Mouse (Mus musculus): ENCODE data around the gene Lrit3. TPM values are rescaled to one million over a fixed set of nuclear protein-coding genes. Genes with fewer than 3 reads are reported as not detected.

Gene Lrit3
- not detected for polyA plus RNA-seq (2014; fragmentation: Illumina TruSeq; extraction: RNeasy Lipid Tissue Mini Kit (QIAGEN cat#74804); ENCODE audit: low read depth, low replicate concordance)

DNA sequence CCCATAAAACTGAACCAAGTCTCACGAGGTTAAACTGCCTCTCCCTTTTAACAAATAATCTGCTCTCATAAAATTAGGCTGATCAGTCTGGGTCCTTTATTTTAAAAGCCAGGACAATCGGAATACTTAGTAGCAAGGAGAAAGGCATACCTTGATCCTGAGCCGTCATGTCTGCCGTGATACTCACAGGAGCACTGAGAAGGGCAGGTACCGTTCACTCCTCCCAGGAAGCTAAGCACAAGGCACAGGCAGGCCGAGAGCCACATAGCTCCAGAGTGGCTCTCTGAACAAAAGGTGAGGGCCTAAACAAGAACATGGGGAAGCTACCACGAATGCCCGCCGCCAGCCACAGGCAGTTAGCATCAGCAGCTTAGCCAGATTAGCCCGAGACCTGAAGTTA lies at the start of gene Lrit3:
Lrit3 (minus strand) TSS at position 266 of the 400 bp plus-strand sequence.

DNA sequence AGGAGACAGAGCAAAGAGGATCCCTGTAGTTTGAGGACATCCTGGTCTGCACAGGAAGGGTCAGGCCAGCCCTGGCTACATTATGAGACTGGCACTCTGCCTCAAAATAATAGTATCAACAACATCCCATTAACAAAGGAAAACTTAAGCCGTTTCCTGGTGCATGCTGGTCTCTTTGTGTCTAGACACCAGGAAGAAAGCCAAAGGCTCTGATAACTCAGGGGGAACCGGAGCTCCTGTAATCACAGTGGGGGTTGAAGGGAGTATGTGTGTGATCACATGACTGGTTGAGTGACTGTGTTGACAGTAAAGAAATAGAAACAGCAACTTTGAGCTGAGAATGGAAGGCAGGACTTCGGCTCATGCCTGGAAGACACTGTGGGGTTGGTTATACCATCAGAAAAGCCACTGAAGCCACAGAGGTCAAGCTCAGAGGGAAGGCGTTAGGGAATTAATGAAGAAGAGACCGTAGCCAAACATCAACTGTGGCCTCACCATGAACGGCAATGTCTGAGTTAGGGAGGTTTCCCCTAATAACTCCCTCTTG lies 31.6 kb upstream of the Lrit3 start, which contains the start of gene Cfi:
Cfi (plus strand) TSS at position 497 of the 547 bp plus-strand sequence.

DNA sequence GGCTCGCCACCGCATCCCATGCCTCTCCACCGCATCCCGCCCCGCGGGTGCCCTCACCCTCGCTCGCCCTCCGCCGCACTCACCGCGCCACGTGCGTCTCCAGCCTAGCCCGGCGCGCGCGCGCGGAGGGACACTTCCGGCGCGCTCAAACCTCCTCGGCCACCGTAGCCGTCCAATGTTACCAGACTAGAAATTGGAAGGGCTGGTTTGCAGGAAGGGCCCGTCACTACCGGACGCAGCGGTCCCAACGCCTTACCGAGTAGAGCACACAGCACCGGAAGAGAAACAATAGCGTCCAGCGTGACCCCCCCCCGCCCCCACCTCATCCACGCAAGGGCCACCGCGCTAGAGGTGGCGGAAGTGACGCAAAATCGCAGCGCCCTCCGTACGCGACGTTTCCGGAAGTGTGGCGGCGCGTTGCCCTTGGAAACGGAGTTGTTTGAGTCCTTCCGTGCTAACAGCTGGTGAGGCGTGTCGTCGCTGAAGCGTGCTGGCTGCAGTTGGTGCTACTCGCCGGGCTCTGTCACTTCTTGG lies 27.3 kb upstream of the Lrit3 start, which contains the start of gene Gar1:
Gar1 (minus strand) TSS at position 362 of the 534 bp plus-strand sequence.

DNA sequence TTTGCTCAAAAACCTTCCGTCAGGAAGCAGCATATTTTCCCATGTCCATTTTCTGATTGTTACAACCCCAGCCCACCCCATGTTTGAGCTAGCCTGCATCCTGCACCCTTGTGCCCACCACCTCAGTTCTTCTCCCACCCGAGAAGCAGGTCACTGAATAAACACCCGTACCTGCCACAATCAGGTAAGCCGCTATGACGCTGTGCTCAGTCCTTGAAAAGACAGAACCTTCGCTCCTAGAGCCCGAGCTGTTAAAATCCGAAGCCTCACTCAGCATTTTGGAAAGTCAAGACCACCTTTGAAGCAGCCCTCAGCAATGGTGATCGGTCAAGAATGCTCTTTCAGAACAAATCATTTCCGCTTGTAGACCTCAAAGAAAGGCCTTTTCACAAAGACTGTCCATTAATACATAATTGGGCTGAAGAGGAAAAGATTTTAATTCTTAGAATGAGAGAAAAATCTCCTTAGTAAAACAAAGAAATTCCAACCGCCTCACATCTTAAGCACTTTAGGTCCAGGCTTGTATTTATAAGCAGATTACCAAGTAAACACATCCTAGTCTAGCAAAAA lies 18.5 kb upstream of the Lrit3 start, which contains the start of gene Rrh:
Rrh (minus strand) TSS at position 382 of the 570 bp plus-strand sequence.

DNA sequence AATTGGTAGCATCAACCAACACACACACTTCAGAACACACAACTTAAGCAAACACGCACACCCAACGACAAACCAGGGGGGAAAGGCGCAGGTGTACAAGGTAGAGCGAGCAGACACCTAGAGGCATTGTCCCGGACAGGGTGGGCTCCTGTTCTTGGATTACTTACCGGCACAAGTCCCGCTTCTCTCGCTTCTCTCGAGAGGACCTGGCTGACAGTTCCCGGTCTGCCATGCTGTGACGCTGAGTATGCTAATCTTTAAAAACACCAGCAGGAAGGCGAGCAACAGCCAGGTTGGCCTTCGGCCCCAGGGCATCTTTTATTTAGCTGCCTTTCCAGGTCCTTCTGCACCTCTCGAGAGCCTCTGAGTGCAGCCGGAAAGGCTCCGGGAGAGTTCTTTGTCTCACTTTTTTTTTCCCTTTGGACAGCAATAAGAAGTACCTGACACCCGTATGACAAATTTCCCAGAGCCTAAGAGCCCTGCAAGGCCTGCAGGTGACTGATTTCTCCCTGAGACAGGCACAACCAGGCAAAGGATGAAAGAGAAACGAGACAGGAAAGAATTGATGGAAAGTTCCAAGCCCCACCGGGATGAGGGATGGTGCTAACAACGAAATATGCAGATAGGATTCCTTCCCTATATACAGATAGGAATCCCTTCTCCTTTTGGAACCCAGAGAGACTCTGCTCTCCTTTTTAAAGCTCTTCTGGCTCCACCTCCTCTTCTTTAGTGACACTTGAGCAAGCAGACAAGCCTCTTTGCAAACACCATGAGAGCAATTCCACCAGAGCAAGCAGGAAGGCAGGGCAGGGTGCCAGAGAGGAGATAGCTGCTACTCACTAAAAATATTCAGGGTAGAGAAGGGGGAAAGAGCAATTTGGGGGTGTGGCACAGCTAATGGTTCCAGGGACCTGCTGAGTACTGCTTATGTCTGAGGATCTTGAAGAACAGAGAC lies 48.9 kb downstream of the Lrit3 start, which contains the start of gene Egf:
Egf (minus strand) TSS at position 667 of the 955 bp plus-strand sequence.

Other genes with a start within 250 kb of the Lrit3 start
- gene Egf, start 48.7 kb downstream of the Lrit3 start, polyA plus RNA-seq (2014; fragmentation: Illumina TruSeq; extraction: RNeasy Lipid Tissue Mini Kit (QIAGEN cat#74804); ENCODE audit: low read depth, low replicate concordance), result 3.8 TPM
- gene Rrh, start 18.6 kb upstream of the Lrit3 start, polyA plus RNA-seq (2014; fragmentation: Illumina TruSeq; extraction: RNeasy Lipid Tissue Mini Kit (QIAGEN cat#74804); ENCODE audit: low read depth, low replicate concordance), result 0.56 TPM
- gene Gar1, start 27.4 kb upstream of the Lrit3 start, polyA plus RNA-seq (2014; fragmentation: Illumina TruSeq; extraction: RNeasy Lipid Tissue Mini Kit (QIAGEN cat#74804); ENCODE audit: low read depth, low replicate concordance), result 59.6 TPM
- gene Cfi, start 31.9 kb upstream of the Lrit3 start, polyA plus RNA-seq (2014; fragmentation: Illumina TruSeq; extraction: RNeasy Lipid Tissue Mini Kit (QIAGEN cat#74804); ENCODE audit: low read depth, low replicate concordance), result 0.84 TPM
- gene Pla2g12a, start 74.6 kb upstream of the Lrit3 start, polyA plus RNA-seq (2014; fragmentation: Illumina TruSeq; extraction: RNeasy Lipid Tissue Mini Kit (QIAGEN cat#74804); ENCODE audit: low read depth, low replicate concordance), result 15.9 TPM
- gene Casp6, start 97.4 kb upstream of the Lrit3 start, polyA plus RNA-seq (2014; fragmentation: Illumina TruSeq; extraction: RNeasy Lipid Tissue Mini Kit (QIAGEN cat#74804); ENCODE audit: low read depth, low replicate concordance), result 11.5 TPM
- gene Mcub, start 166.2 kb upstream of the Lrit3 start, polyA plus RNA-seq (2014; fragmentation: Illumina TruSeq; extraction: RNeasy Lipid Tissue Mini Kit (QIAGEN cat#74804); ENCODE audit: low read depth, low replicate concordance), result 4.2 TPM

Measured in testis, adult 10 weeks (tissue).